Mouse (Mus musculus): ENCODE results near the gene Olfr1506.
"Not testable (repeated sequence)": the region's sequence is repeated elsewhere in the genome, so short reads cannot be mapped to it uniquely, and the experiment has no call there.

The Olfr1506 gene

GRCm38 (mm10) chr2:90224393-90224792 lies at the start of gene Olfr1506:
Gene Olfr1506, minus strand, starts transcription at chr2:90224493.
- not testable (repeated sequence) for DNase-seq (ENCODE audit: low spot score)

- DNase-seq (ENCODE audit: low spot score), result no peak
These were observed 46.6 kb upstream of the Olfr1506 start, which contains the start of gene Olfr1271 for GRCm38 (mm10) chr2:90270932-90271331. Gene Olfr1271, minus strand, starts transcription at chr2:90271032.

GRCm38 (mm10) chr2:90257492-90257891 lies 33.2 kb upstream of the Olfr1506 start, which contains the start of gene Olfr142:
Gene Olfr142, minus strand, starts transcription at chr2:90257592.
- no peak for DNase-seq (ENCODE audit: low spot score)

GRCm38 (mm10) chr2:90199606-90200005 lies 24.7 kb downstream of the Olfr1506 start:
- not testable (repeated sequence) for DNase-seq (ENCODE audit: low spot score)

GRCm38 (mm10) chr2:90195285-90195684 lies 29.0 kb downstream of the Olfr1506 start:
- not testable (repeated sequence) for DNase-seq (ENCODE audit: low spot score)

GRCm38 (mm10) chr2:90194750-90195149 lies 29.5 kb downstream of the Olfr1506 start:
- DNase-seq (ENCODE audit: low spot score), result not testable (repeated sequence)

- DNase-seq (ENCODE audit: low spot score), result not testable (repeated sequence)
These were observed 37.2 kb downstream of the Olfr1506 start for GRCm38 (mm10) chr2:90187082-90187481.

- DNase-seq (ENCODE audit: low spot score), result not testable (repeated sequence)
These were observed 38.2 kb downstream of the Olfr1506 start for GRCm38 (mm10) chr2:90186082-90186481.

Data from yolk sac, embryonic 10.5 days (tissue).